Mouse (Mus musculus) liver, embryonic 13.5 days (tissue): ENCODE results near the gene Nupl2. TPM values are rescaled to one million over a fixed set of nuclear protein-coding genes. Genes with fewer than 3 reads are reported as not detected.

ENCODE experiments used
- ATAC-seq: fragments of 200-750 bp; cut with Nextera tagmentation; 2 replicates; pipeline ENCODE4 v1.8.0; 2017; ENCODE audit warnings: low read depth, mild to moderate bottlenecking, moderate number of reproducible peaks, moderate library complexity
- DNase-seq: peaks from one replicate; pipeline ENCODE4 v3.0.0; 2022
- H3K27ac ChIP-seq: fragments of 300-500 bp; sonication (generic); 2 replicates; pipeline ENCODE4 v1.5.1; 2015; ENCODE audit warnings: moderate library complexity, mild to moderate bottlenecking, inconsistent platforms
- H3K27me3 ChIP-seq: fragments of 300-500 bp; sonication (generic); 2 replicates; pipeline ENCODE4 v1.6.1; 2015; ENCODE audit warnings: mild to moderate bottlenecking, inconsistent platforms
- H3K36me3 ChIP-seq: fragments of 300-500 bp; sonication (generic); 2 replicates; pipeline ENCODE4 v1.6.1; 2015; ENCODE audit warnings: mild to moderate bottlenecking, inconsistent platforms
- H3K4me1 ChIP-seq: fragments of 300-500 bp; sonication (generic); replicated peaks from 2 replicates; pipeline ENCODE4 v1.6.1; 2015; ENCODE audit warnings: inconsistent platforms
- H3K4me2 ChIP-seq: fragments of 300-500 bp; sonication (generic); 2 replicates; pipeline ENCODE4 v1.6.1; 2015; ENCODE audit warnings: inconsistent platforms, mild to moderate bottlenecking, moderate library complexity
- H3K4me3 ChIP-seq: fragments of 300-500 bp; sonication (generic); replicated peaks from 2 replicates; pipeline ENCODE4 v1.5.1; 2015; ENCODE audit warnings: mild to moderate bottlenecking, inconsistent platforms
- H3K9ac ChIP-seq: fragments of 300-500 bp; sonication (generic); 2 replicates; pipeline ENCODE4 v1.6.1; 2015; ENCODE audit warnings: mild to moderate bottlenecking, inconsistent platforms
- H3K9me3 ChIP-seq: fragments of 300-500 bp; sonication (generic); replicated peaks from 2 replicates; pipeline ENCODE4 v1.6.1; 2016; ENCODE audit warnings: inconsistent platforms
- WGBS: fragments of 180-500 bp; shearing (Covaris S2); methylation state at CpG from one replicate; pipeline ENCODE4 v1.1.7; 2015; ENCODE audit not compliant: insufficient replicate concordance; 5-methylcytosine and 5-hydroxymethylcytosine counted together
- polyA plus RNA-seq: library from polyadenylated mRNA; unstranded; fragments of >200 nt; fragmentation: Nextera tagmentation; extraction: Ambion mirVana; gene quantifications from 2 replicates; pipeline ENCODE4 v1.2.1, GENCODE M21; 2015

Nupl2 gene
- 8.9 and 9.1 TPM in 2 replicates for polyA plus RNA-seq

DNA sequence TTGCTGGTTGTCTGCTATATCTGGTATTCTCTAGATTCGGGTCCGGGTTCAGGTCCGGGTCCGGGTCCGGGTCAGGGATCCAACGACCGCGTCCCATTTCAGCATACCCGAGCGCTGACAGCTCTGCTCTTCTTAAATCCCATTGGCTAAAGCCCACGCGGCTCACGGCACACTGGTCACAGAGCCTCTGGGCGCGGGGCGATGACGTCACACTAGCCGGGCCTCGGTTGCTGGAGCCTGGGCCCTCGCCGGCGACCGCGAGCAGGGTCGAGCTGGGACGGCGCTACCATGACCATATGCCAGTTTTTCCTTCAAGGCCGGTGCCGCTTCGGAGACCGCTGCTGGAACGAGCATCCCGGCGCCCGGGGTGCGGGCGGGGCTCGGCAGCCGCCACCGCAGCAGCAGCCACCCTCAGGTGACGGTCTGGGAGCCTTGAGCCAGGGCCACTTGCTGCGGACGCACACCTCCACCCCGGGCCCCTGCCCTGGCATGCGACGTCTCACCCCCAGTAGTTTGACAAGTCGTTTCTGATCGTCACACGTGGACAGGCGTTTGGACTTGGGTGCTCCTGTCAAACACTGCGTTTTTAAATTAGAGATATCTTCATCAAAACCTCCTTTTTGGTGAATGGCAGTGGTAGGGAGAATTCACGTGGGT is at the start of gene Nupl2:
Gene Nupl2 (plus strand): TSS at position 175 of the 657 bp plus-strand sequence.
- peaks cover 13% of the 10 kb centered on the region for H3K36me3 ChIP-seq
- H3K9me3 ChIP-seq = no peaks in the 10 kb centered on the region
- peak within 1 kb of the TSS; percentile 79 for H3K4me3 ChIP-seq
- ATAC-seq (peak; percentile 97), DNase-seq (peak; percentile 89)
- H3K9ac ChIP-seq = peak within 1 kb of the TSS; percentile 85
- H3K27me3 ChIP-seq = no peaks in the 10 kb centered on the region
- peak within 1 kb of the TSS; percentile 58 for H3K27ac ChIP-seq
- H3K4me2 ChIP-seq = peak within 1 kb of the TSS; percentile 80
- 0% methylated on average over 52 of the region's 52 CpGs for WGBS
- peaks cover 15% of the 10 kb centered on the region for H3K4me1 ChIP-seq

DNA sequence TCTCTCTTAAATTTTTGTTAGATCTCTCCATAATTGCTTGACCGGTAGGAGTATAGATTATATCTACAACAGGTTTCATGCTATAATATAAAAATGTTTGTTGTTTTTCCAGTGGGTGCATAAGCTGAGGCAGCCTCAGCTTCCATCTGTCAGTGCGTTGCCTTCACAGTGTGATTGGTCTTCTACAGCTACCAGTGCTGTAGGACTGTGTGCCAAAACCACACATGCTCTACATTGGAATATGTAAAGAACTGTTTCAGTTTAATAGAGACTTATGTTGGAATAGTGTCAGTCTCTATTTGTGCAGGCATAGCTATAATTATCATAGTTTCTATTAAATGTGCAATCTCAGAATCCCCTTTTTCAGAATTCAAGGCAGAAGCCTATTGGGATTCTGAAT is 42.5 kb upstream of the Nupl2 start:
- DNase-seq (no peak), ATAC-seq (no peak)
- Histone ChIP-seq H3K4me3 (no peak overlapping the region), H3K9ac (no peak overlapping the region), H3K9me3 (no peaks in the 10 kb centered on the region), H3K27me3 (no peaks in the 10 kb centered on the region), H3K27ac (no peak overlapping the region), H3K4me2 (no peak overlapping the region), H3K4me1 (0 out of 2 replicates have a peak, but pooled peaks cover 3% of the 10 kb centered on the region), H3K36me3 (peaks cover 5% of the 10 kb centered on the region; the same call in 1 of the 2 replicates)
- 92% methylated on average over 2 of the region's 2 CpGs for WGBS

DNA sequence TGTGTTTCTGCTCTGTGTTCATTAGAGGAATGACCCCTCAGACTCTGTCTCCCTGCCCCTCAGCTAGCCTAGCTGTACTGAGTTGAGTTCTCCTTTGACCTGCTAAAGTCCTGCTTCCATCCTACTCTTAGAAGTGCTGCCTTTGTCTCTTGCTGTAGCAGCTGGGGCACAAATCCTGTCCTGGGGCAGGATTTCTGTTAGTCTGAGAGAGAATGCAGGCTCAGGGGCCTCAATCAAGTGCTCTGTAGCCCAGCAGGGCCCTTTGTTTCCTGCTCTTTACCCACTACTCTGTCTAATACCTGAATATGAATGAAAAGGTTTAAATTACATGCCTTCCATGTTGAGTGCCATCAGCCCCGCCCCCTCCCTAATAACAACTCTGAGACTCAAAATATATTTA is 40.6 kb upstream of the Nupl2 start:
- H3K9ac ChIP-seq = no peak overlapping the region
- no peaks in the 10 kb centered on the region for H3K27me3 ChIP-seq
- no peak for DNase-seq
- 88% methylated on average over 1 of the region's 1 CpGs for WGBS
- 0 out of 2 replicates have a peak, but pooled peaks cover 3% of the 10 kb centered on the region for H3K4me1 ChIP-seq
- no peak for ATAC-seq
- peaks cover 5% of the 10 kb centered on the region; the same call in 1 of the 2 replicates for H3K36me3 ChIP-seq
- no peak overlapping the region for H3K4me2 ChIP-seq
- H3K27ac ChIP-seq = no peak overlapping the region
- no peaks in the 10 kb centered on the region for H3K9me3 ChIP-seq
- no peak overlapping the region for H3K4me3 ChIP-seq

DNA sequence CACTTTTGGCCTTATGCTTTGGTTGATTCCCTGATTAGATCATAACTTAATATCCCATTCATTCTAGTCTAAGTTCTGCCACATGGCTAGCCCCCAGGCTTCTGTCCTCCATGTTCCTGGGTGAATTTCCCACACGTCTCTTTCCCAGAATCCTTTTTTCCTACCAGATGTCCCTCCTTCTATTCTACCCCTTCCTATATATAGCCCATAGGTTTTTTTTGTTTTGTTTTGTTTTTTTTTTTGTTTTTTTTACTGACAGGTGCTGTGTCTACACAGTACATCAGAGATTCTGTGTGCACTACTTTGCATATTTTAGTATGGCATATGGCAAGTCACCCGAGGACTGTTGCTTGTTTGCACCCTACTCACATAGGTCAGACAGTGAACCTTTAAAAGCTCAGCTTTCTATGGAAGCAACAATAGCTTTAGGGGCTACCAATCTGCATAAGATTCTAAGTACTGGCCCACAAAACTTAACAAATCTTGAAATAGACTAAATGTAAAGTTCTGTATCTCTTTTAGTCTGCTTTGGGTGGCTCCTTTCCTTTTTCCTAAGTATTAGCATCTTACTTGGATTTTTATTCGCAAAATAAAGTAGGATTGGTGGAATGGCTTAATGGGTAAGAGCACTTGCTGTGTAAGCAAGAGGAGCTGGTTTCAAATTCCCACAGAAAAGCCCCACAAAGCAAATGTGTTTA is 40.0 kb upstream of the Nupl2 start:
- DNase-seq = no peak
- no peak for ATAC-seq
- Histone ChIP-seq H3K27ac (no peak overlapping the region), H3K4me2 (no peak overlapping the region), H3K9me3 (no peaks in the 10 kb centered on the region), H3K36me3 (peaks cover 5% of the 10 kb centered on the region; the same call in 1 of the 2 replicates), H3K4me3 (no peak overlapping the region), H3K27me3 (no peaks in the 10 kb centered on the region), H3K9ac (no peak overlapping the region), H3K4me1 (0 out of 2 replicates have a peak, but pooled peaks cover 3% of the 10 kb centered on the region)
- 76% methylated on average over 3 of the region's 3 CpGs for WGBS

DNA sequence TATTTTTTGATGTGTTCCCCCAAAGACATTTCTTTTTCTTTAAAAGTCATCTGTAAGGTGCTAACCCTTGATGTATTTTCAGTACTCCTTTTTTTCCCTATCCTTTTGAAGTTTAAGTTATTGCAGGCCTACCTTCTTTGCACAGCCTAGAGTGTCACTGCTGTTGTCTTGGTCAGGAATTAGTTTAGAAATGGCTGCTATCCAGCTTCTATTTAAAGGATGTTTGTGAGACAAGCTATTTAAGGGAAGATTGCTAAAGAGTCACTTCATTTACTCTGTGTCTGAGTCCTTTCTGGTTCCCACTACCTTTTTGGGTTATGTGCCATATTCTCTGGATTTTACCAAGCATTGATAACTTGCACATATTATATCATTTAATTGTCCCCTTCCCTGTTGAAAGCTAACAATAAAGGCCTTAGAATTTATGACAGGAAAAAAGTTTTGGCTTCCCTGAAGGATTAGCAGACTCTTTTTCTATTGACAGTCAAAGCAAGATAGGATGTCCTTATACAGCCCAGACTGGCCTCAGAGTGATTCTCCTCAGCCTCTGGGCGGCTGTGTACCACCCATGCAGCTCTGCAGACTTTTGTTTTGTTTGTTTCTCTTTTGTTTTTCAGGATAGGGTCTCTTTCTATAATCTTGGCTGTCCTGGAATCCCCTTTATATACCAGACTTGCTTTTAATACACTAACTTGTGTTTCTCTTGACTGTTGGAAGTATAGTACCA is 38.7 kb upstream of the Nupl2 start:
- Histone ChIP-seq H3K27ac (no peak overlapping the region), H3K4me1 (0 out of 2 replicates have a peak, but pooled peaks cover 3% of the 10 kb centered on the region)
- WGBS = 83% methylated on average over 1 of the region's 1 CpGs

DNA sequence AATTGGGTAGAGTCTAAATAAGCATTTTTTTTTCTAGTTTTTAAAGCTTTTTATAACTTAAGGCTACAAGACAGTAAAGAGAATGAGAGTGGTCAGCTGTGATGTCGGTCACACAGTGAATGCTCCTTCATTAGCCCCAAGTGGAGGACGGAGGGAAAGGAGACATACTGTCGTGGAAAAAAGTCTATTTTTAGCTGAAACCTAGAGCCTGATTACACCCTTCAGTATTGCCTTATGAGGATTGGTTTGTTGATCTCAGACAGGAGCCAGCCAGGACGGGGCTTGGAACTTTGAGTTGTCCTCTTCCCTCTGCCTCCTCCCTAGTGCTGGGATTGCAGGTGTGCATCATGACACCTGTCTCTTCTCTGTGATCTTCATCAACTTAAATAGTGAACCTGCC is 37.8 kb upstream of the Nupl2 start:
- ATAC-seq = no peak
- Histone ChIP-seq H3K4me3 (no peak overlapping the region), H3K27me3 (no peaks in the 10 kb centered on the region), H3K9ac (no peak overlapping the region), H3K4me1 (0 out of 2 replicates have a peak, but pooled peaks cover 3% of the 10 kb centered on the region), H3K36me3 (peaks cover 14% of the 10 kb centered on the region), H3K9me3 (no peaks in the 10 kb centered on the region), H3K4me2 (no peak overlapping the region), H3K27ac (no peak overlapping the region)
- DNase-seq = no peak
- 71% methylated on average over 4 of the region's 4 CpGs for WGBS

More for the DNA sequence above, 38.7 kb upstream of the Nupl2 start:
- Histone ChIP-seq H3K9me3 (no peaks in the 10 kb centered on the region), H3K27me3 (no peaks in the 10 kb centered on the region), H3K9ac (no peak overlapping the region), H3K36me3 (peaks cover 14% of the 10 kb centered on the region), H3K4me2 (no peak overlapping the region), H3K4me3 (no peak overlapping the region)
- DNase-seq = no peak
- ATAC-seq = no peak

DNA sequence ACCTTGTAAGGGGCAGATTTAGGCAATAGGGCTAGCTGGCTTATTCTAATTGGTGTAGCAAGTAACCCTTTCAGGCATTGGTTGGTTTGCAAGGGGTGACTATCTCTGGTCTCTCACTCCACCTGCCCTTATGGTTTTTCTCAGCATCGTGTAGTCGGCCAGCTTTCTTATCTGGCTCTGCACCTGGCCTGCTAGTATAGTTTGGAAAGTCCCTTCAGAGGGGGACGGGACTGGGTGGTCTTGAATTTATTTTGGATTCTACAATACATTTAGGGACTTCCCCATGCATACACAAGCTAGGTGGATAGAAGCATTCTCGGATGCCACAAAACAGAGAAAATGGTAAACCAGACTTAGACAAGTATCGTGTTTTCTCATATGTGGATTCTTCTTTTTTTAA is 17.8 kb upstream of the Nupl2 start:
- Histone ChIP-seq H3K27ac (no peak overlapping the region), H3K36me3 (peaks cover 68% of the 10 kb centered on the region), H3K9ac (no peak overlapping the region), H3K27me3 (no peaks in the 10 kb centered on the region), H3K4me1 (no peaks in the 10 kb centered on the region), H3K9me3 (no peaks in the 10 kb centered on the region), H3K4me3 (no peak overlapping the region), H3K4me2 (no peak overlapping the region)
- WGBS = 53% methylated on average over 5 of the region's 5 CpGs
- DNase-seq (no peak), ATAC-seq (no peak)

DNA sequence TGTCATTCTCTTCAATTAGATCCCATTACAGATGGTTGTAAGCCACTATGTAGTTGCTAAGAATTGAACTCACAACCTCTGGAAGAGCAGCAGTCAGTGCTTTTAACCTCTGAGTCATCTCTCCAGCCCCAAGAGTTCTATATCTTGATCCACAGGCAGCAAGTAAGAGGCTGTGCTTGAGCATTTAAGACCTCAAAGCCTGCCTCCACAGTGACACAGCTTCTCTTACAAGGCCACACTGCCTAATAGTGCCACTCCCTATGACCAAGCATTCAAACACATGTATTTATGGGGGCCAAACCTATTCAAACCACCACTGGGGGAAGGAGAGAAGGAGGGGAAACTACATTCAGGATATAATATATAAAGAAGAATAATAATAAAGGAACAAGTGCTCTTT is 12.6 kb upstream of the Nupl2 start:
- H3K36me3 ChIP-seq = peaks cover 47% of the 10 kb centered on the region
- DNase-seq = peak; percentile 38

DNA sequence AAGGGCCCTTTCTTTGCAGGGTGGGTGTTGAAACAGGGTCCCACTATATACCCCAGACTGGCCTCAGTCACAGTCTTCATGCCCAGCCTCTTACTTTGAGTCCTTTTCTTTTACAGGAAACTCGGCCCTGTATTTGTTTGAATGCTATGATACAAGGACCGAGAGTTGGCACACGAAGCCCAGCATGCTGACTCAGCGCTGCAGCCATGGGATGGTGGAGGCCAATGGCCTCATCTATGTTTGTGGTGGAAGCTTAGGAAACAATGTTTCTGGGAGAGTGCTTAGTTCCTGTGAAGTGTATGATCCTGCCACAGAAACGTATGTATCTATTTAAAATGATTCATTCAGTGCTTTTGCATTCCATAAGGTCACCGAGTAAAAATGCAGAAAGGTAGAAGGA is 8.0 kb upstream of the Nupl2 start:
- no peak overlapping the region for H3K4me3 ChIP-seq
- peaks cover 40% of the 10 kb centered on the region for H3K36me3 ChIP-seq
- H3K27me3 ChIP-seq = no peaks in the 10 kb centered on the region
- DNase-seq (no peak), ATAC-seq (no peak)
- no peak overlapping the region for H3K27ac ChIP-seq
- H3K4me1 ChIP-seq = 0 out of 2 replicates have a peak, but pooled peaks cover 5% of the 10 kb centered on the region
- 87% methylated on average over 6 of the region's 6 CpGs for WGBS
- no peak overlapping the region for H3K9ac ChIP-seq
- H3K4me2 ChIP-seq = no peak overlapping the region
- H3K9me3 ChIP-seq = no peaks in the 10 kb centered on the region

More for the DNA sequence above, 12.6 kb upstream of the Nupl2 start:
- no peaks in the 10 kb centered on the region for H3K27me3 ChIP-seq
- H3K4me1 ChIP-seq = 0 out of 2 replicates have a peak, but pooled peaks cover 5% of the 10 kb centered on the region
- no peak overlapping the region for H3K9ac ChIP-seq
- no peak overlapping the region for H3K4me3 ChIP-seq
- H3K27ac ChIP-seq = peak overlapping the region; percentile 60
- peak; percentile 96 for ATAC-seq
- no peak overlapping the region for H3K4me2 ChIP-seq
- no peaks in the 10 kb centered on the region for H3K9me3 ChIP-seq

DNA sequence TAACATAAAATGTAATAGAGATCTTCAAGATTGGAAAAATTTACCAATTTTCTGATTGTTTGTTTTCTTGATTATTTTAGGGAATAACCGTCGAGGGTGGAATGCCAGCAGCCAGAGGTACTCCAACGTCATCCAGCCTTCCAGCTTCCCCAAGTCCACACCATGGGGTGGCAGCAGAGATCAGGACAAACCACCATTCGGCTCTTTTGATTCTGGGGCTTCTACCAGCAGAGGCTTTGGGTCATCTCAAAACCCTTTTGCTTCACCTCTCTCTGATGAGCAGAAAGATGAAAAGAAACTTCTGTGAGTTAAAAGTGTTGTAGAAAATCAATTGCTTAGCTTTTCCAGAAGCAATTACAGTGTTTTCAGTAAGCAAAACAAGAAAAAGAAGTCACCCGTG is 2.5 kb downstream of the Nupl2 start:
- no peak for ATAC-seq
- Histone ChIP-seq H3K36me3 (peaks cover 24% of the 10 kb centered on the region), H3K27ac (no peak overlapping the region), H3K9me3 (no peaks in the 10 kb centered on the region), H3K4me2 (no peak overlapping the region), H3K4me1 (peaks cover 15% of the 10 kb centered on the region), H3K4me3 (no peak overlapping the region), H3K9ac (no peak overlapping the region), H3K27me3 (no peaks in the 10 kb centered on the region)
- DNase-seq = no peak
- WGBS = 61% methylated on average over 5 of the region's 5 CpGs

DNA sequence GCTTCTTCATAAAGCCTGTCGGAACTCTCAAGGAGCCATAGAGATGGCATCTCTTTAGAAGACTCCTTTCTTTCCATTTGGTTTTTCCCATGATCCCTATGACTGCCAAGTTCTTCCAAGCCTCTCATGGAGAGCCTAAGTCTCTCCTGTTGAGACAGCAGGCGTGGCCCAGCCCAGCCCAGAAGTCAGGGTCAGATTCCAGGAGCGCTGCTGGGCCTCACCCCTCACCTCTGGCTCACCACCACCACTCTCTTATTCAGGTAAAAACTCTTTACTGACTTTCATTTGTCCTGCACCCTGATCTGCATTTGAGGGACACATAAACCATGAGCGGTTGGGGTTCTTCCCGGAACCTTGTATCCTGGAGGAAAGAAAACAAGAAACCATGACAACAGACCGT is 5.1 kb downstream of the Nupl2 start:
- H3K4me2 ChIP-seq = no peak overlapping the region
- no peak for DNase-seq
- WGBS = 84% methylated on average over 6 of the region's 6 CpGs
- H3K4me3 ChIP-seq = no peak overlapping the region
- peaks cover 11% of the 10 kb centered on the region for H3K4me1 ChIP-seq
- ATAC-seq = no peak
- peaks cover 33% of the 10 kb centered on the region for H3K36me3 ChIP-seq
- H3K27me3 ChIP-seq = no peaks in the 10 kb centered on the region
- no peaks in the 10 kb centered on the region for H3K9me3 ChIP-seq
- H3K27ac ChIP-seq = no peak overlapping the region
- H3K9ac ChIP-seq = no peak overlapping the region
